Mouse (Mus musculus) small intestine, adult 2 months (tissue): Measurements from ENCODE around the gene Runx3. TPM values are rescaled to one million over a fixed set of nuclear protein-coding genes. Genes with fewer than 3 reads are reported as not detected.

ENCODE experiments used
- H3K27ac ChIP-seq: fragments of 200-500 bp; 2 replicates; pipeline ENCODE4 v1.5.1; 2012; ENCODE audit warnings: low read depth, low read length, control low read depth, inconsistent platforms; ENCODE audit not compliant: insufficient read depth
- H3K27me3 ChIP-seq: fragments of 200-500 bp; 2 replicates; pipeline ENCODE4 v1.6.1; 2012; ENCODE audit warnings: mild to moderate bottlenecking, moderate library complexity, low read length, inconsistent platforms; ENCODE audit not compliant: control insufficient read depth, insufficient read depth
- H3K36me3 ChIP-seq: fragments of 200-500 bp; 2 replicates; pipeline ENCODE4 v1.6.1; 2012; ENCODE audit warnings: mild to moderate bottlenecking, low read length, control low read depth, inconsistent platforms; ENCODE audit not compliant: control insufficient read depth, insufficient read depth
- H3K4me1 ChIP-seq: fragments of 200-500 bp; 2 replicates; pipeline ENCODE4 v1.6.1; 2012; ENCODE audit warnings: low read length, inconsistent platforms, mixed read lengths; ENCODE audit not compliant: control insufficient read depth, insufficient read depth, insufficient read length
- H3K4me3 ChIP-seq: fragments of 200-500 bp; 2 replicates; pipeline ENCODE4 v1.5.1; 2012; ENCODE audit warnings: low read depth, mild to moderate bottlenecking, control low read depth, inconsistent platforms, low read length, moderate library complexity
- CTCF ChIP-seq: fragments of 200-500 bp; IDR thresholded peaks from 2 replicates; pipeline ENCODE4 v1.5.1; 2012; ENCODE audit warnings: low read depth, mild to moderate bottlenecking, control low read depth, inconsistent platforms, low read length, moderate library complexity, mixed read lengths; ENCODE audit not compliant: insufficient replicate concordance, insufficient read length; ENCODE audit errors: extremely low read depth
- POLR2A ChIP-seq: fragments of 200-500 bp; IDR thresholded peaks from 2 replicates; pipeline ENCODE4 v1.6.1; 2012; ENCODE audit warnings: low read depth, mild to moderate bottlenecking, control low read depth, inconsistent platforms, low read length, moderate library complexity
- WGBS: fragments of 180-500 bp; shearing (Covaris S2); methylation state at CpG from one replicate; pipeline ENCODE4 v1.1.7; 2018; 5-methylcytosine and 5-hydroxymethylcytosine counted together
- polyA plus RNA-seq: library from polyadenylated mRNA; depleted of rRNA; stranded (reverse); fragments of >200 nt; gene quantifications from 2 replicates; pipeline ENCODE4 v1.2.3, GENCODE M21; 2012

Runx3 gene
- polyA plus RNA-seq, 1 experiment: 23.7 TPM

DNA sequence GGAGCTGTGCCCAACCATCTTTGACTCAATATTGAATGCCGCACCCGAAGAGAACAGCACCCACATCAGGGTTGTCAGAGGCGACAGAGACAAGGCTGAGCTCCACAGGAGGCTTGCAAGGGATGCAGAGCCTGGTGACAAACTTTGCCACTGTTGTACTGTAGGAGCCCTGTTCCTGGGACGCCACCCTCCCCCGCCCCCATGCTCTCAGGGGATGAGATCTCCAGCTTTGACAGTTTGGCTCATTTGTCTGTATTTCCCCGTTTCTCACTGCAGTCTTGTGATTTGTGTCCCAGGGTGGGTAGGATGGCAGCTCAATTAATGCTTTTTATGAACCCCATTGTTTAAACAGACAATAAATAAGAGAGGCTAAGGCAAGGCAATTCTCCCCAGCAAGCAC is 14.9 kb downstream of the Runx3 start:
- Histone ChIP-seq H3K4me1 (no peaks in the 10 kb centered on the region), H3K27me3 (no peaks in the 10 kb centered on the region), H3K4me3 (no peak overlapping the region), H3K27ac (no peak overlapping the region), H3K36me3 (no peaks in the 10 kb centered on the region)
- 75% methylated on average over 6 of the region's 6 CpGs for WGBS
- no peak for TF ChIP-seq POLR2A
- TF ChIP-seq CTCF: no peak

DNA sequence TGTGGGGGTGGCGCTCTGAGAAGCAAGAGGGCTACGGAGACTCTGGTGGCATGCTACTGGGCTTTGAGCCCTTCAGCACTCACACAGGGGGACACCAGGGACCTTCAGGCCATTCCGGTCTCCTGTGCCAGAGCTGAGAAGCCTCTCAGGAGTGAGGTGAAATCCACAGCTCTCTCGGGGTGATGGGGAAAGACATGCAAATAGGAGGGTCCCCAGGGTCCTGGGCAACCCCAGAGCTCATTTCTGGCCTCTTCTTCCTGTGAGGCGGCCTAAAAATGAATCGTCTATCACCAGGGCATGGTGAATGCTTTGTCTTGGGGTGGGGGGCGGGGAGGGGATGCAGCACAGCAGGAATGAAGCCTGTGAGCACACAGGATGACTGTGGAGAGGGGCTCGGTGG is 15.8 kb downstream of the Runx3 start:
- Histone ChIP-seq H3K4me1 (peaks cover under 1% of the 10 kb centered on the region), H3K27me3 (no peaks in the 10 kb centered on the region), H3K36me3 (no peaks in the 10 kb centered on the region), H3K4me3 (no peak overlapping the region), H3K27ac (no peak overlapping the region)
- WGBS: 74% methylated on average over 8 of the region's 8 CpGs
- TF ChIP-seq POLR2A (no peak), CTCF (no peak)

DNA sequence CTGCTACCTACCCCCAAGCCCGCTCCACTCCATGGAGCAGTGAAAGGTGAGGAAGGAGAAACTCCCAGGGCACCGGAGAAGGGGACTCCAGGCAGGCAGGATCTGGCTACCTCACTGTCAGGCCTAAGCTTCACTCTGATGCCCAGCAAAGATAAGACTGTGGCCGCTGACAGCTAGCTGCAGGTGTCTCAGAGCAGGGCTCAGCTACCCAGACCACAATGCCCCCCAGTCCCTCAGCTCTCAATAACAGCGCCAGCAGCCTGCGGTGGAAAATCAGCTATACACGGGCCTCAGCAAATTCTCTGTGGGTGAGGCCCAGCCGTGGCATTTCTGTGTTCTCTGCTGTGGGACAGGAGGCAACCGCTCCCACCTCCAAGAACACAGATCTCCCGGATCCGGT is 16.2 kb downstream of the Runx3 start:
- peaks cover under 1% of the 10 kb centered on the region; the same call in 1 of the 2 replicates for H3K27me3 ChIP-seq
- H3K36me3 ChIP-seq: no peaks in the 10 kb centered on the region
- H3K4me1 ChIP-seq: peaks cover 4% of the 10 kb centered on the region
- TF ChIP-seq CTCF: no peak
- no peak for TF ChIP-seq POLR2A
- H3K4me3 ChIP-seq: no peak overlapping the region
- WGBS: 69% methylated on average over 10 of the region's 10 CpGs
- no peak overlapping the region for H3K27ac ChIP-seq

DNA sequence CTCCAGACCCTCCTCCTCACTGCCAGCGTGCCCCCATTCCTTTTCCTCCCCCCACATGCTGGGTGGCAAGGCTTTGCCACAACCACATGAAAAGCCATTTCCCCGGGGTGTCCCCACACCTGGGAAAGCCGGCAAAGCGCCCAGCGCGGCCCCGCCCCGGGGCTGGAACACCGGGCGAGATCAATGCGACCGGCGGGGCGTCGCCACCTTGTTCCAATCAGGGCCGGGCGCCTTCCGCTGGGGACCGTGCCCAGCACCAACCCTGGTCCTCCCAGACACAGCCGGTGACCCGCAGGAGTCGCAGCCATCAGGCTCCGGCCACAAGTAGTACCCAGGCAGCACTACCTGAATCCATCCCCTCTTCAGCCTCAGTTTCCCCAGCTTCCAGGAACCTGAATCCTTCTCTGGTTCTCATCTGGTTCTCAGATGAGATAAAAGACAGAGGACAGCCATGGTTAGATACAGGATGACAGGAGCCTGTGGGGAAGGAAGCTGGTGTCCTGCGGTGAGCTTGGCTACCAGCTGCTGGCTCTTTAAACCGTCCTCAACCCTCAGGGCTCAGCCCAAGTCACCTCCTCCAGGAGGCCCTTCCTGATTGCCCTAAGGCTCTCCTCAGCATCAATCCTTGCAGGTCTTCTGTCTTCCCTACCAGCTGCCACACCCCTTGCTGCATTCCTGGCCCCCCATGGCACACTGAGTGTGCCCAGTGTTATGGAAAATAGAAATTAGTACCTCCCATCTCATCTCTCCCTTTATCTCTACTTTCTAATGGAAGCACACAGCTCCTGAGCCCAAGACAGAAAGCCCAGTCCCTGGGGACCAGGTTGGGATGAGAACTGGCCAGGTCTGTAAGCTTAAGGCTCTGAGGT is 20.4 kb downstream of the Runx3 start:
- Histone ChIP-seq H3K27me3 (peaks cover 4% of the 10 kb centered on the region; the same call in 1 of the 2 replicates), H3K36me3 (no peaks in the 10 kb centered on the region), H3K4me3 (no peak overlapping the region), H3K4me1 (peaks cover 9% of the 10 kb centered on the region), H3K27ac (no peak overlapping the region)
- TF ChIP-seq CTCF (no peak), POLR2A (no peak)
- WGBS: 4% methylated on average over 25 of the region's 25 CpGs

DNA sequence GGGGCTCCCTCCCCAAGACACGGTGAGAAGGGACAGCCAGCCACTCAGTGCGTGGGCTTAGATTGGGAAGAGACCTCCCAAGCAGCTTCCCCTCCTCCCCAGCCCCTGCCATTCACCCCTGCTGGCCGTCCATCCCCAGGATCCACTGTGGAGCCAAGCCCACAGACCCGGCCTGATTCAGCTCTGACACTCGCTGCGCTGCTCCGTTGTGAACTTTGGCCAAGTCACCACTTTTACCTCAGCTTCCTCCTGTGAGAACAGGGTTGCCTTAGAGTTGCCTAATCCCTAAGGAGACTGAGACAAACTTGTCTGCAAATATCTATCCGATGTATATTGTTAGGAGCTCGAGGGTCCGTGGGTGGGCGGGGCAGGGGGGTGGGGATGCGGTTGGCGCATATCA is 21.3 kb downstream of the Runx3 start:
- TF ChIP-seq CTCF (no peak), POLR2A (no peak)
- H3K36me3 ChIP-seq: no peaks in the 10 kb centered on the region
- peaks cover 9% of the 10 kb centered on the region for H3K4me1 ChIP-seq
- H3K27me3 ChIP-seq: peaks cover 4% of the 10 kb centered on the region; the same call in 1 of the 2 replicates
- H3K27ac ChIP-seq: no peak overlapping the region
- 3% methylated on average over 13 of the region's 13 CpGs for WGBS
- H3K4me3 ChIP-seq: no peak overlapping the region

DNA sequence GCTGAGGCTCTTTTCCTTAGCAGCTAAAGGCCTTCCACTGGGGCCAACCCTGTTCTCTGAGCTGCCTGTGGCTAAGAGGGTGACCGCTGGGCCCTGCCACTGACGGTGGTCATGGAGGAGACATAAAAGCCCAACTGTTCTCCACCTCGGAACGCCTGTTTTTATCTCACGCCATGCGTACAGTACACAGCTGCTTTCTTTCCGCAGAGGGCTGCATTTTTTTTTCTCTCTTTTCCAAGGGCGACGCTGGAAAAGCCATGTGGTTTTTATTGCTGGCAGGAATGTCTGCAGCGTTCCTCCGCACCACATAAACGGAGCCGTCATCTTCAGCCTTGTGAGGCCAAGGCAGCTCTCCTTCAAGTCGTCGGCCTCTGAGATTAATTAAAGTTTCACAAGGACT is 26.3 kb downstream of the Runx3 start:
- H3K4me1 ChIP-seq: peaks cover 4% of the 10 kb centered on the region
- H3K4me3 ChIP-seq: no peak overlapping the region
- peaks cover 40% of the 10 kb centered on the region for H3K27me3 ChIP-seq
- WGBS: 13% methylated on average over 15 of the region's 15 CpGs
- no peak overlapping the region for H3K27ac ChIP-seq
- H3K36me3 ChIP-seq: no peaks in the 10 kb centered on the region
- TF ChIP-seq POLR2A (no peak), CTCF (no peak)

DNA sequence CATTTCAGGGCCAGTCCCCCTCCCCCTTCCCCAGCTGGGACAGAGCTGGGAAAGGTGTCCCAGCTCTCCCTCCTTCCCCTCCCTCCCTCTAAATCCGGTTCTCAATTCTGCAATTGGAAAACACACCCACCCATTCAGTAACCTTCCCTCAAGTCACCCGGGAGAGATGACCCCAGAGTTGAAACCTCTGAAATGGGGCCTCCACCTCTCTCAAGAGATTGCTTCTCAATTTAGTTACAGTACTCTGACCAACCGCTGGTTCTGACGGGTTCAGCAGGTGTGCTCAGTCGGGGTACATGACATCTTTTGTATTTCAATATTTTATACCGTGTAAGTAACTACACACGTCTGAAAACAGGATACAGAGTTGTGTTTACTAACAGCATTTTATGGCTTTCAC is 28.2 kb downstream of the Runx3 start:
- H3K4me1 ChIP-seq: peaks cover 2% of the 10 kb centered on the region; the same call in 1 of the 2 replicates
- H3K4me3 ChIP-seq: no peak overlapping the region
- no peaks in the 10 kb centered on the region for H3K36me3 ChIP-seq
- TF ChIP-seq CTCF (no peak), POLR2A (no peak)
- peaks cover 57% of the 10 kb centered on the region for H3K27me3 ChIP-seq
- no peak overlapping the region for H3K27ac ChIP-seq
- 18% methylated on average over 7 of the region's 7 CpGs for WGBS
